Mouse (Mus musculus) neural tube, embryonic 11.5 days (tissue): ENCODE data around the gene Pramel6. TPM values are rescaled to one million over a fixed set of nuclear protein-coding genes. Genes with fewer than 3 reads are reported as not detected.
"Not testable (repeated sequence)": the region's sequence is repeated elsewhere in the genome, so short reads cannot be mapped to it uniquely, and the experiment has no call there.

Experiments used
- ATAC-seq: fragments of 200-750 bp; cut with Nextera tagmentation; 2 replicates; pipeline ENCODE4 v1.8.0; 2017; ENCODE audit warnings: moderate number of reproducible peaks, mild to moderate bottlenecking, moderate TSS enrichment, moderate library complexity; ENCODE audit not compliant: insufficient read depth, low FRiP score, low TSS enrichment
- DNase-seq: peaks from one replicate; pipeline ENCODE4 v3.0.0-alpha.2; 2015; ENCODE audit warnings: low spot score
- H3K27ac ChIP-seq: fragments of 300-500 bp; sonication (generic); 2 replicates; pipeline ENCODE4 v1.5.1; 2014; ENCODE audit warnings: low read depth, mild to moderate bottlenecking, low read length
- H3K27me3 ChIP-seq: fragments of 300-500 bp; sonication (generic); 2 replicates; pipeline ENCODE4 v1.6.1; 2014; ENCODE audit warnings: mild to moderate bottlenecking, low read length, mixed read lengths; ENCODE audit not compliant: control insufficient read depth, insufficient read depth
- H3K36me3 ChIP-seq: fragments of 300-500 bp; sonication (generic); 2 replicates; pipeline ENCODE4 v1.6.1; 2014; ENCODE audit warnings: mild to moderate bottlenecking, low read length, moderate library complexity, mixed read lengths; ENCODE audit not compliant: control insufficient read depth, insufficient read depth
- H3K4me1 ChIP-seq: fragments of 300-500 bp; sonication (generic); 2 replicates; pipeline ENCODE4 v1.6.1; 2014; ENCODE audit warnings: low read length, mixed read lengths; ENCODE audit not compliant: control insufficient read depth, insufficient read depth
- H3K4me2 ChIP-seq: fragments of 300-500 bp; sonication (generic); 2 replicates; pipeline ENCODE4 v1.6.1; 2014; ENCODE audit warnings: low read depth, mild to moderate bottlenecking, moderate library complexity
- H3K4me3 ChIP-seq: fragments of 300-500 bp; sonication (generic); 2 replicates; pipeline ENCODE4 v1.5.1; 2014; ENCODE audit warnings: low read depth, low read length
- H3K9ac ChIP-seq: fragments of 300-500 bp; sonication (generic); 2 replicates; pipeline ENCODE4 v1.6.1; 2014; ENCODE audit warnings: mild to moderate bottlenecking, low read length
- H3K9me3 ChIP-seq: fragments of 300-500 bp; sonication (generic); 2 replicates; pipeline ENCODE4 v1.6.1; 2016; ENCODE audit warnings: low read length; ENCODE audit not compliant: control insufficient read depth
- WGBS: fragments of 180-500 bp; shearing (Covaris S2); extraction: QIAGEN DNeasy Blood & Tissue Kit; methylation state at CpG from one replicate; pipeline ENCODE4 v1.1.7; 2014; 5-methylcytosine and 5-hydroxymethylcytosine counted together
- polyA plus RNA-seq: library from polyadenylated mRNA; unstranded; fragments of >200 nt; fragmentation: Nextera tagmentation; extraction: Ambion mirVana; gene quantifications from 2 replicates; pipeline ENCODE4 v1.2.1, GENCODE M21; 2014

Pramel6 gene
- polyA plus RNA-seq, 1 experiment from 2014 or later = not detected

DNA sequence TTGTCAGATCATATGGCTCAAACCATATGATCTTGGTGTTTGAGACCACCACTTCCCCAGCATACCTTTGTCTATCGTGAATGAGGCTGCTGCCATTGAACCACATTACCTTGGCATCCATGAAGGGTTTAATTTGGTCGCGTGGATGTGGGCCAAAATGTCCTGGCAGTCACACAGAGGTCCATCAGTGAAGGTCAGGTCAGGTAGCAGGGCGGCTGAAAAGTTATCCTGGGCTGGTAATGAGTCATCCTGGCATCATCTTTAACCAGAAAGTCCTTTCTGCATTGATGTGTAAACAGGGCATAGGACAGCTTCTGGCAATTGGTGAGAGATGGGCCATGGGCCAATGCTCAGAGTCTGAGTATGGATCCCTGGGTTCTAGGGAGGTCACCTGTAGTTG is 14.3 kb downstream of the Pramel6 start:
- Histone ChIP-seq H3K27ac (no peak overlapping the region), H3K4me2 (no peak overlapping the region), H3K27me3 (no peaks in the 10 kb centered on the region), H3K4me1 (no peaks in the 10 kb centered on the region), H3K9me3 (no peaks in the 10 kb centered on the region), H3K36me3 (no peaks in the 10 kb centered on the region), H3K9ac (no peak overlapping the region), H3K4me3 (no peak overlapping the region)
- ATAC-seq = no peak
- DNase-seq = no peak
- 83% methylated on average over 4 of the region's 4 CpGs for WGBS

DNA sequence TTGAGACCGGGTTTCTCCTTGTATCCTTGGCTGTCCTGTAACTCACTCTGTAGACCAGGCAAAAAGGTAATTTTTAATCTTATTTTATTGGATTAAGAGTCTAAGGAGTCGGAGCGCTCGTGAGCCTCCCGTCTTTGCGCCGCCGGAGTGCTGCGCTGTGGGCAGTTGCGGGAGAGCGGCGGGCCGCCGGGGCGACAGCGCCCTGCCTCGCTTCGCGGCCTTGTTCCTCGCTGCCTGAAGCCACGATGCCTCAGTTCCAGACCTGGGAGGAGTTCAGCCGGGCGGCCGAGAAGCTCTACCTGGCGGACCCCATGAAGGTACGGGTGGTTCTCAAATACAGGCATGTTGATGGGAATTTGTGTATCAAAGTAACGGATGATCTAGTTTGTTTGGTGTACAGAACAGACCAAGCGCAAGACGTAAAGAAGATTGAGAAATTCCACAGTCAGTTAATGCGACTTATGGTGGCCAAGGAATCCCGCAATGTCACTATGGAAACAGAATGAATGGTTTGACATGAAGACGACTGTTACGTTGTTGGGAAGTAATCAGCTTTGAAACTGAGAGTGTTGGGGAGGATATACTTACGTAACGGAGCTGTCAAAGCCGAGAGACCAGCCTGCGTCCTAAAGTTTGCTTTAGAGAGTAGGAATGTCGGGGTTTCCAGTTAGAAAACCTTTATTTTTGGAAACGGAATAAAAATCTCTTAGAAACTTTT is 19.7 kb downstream of the Pramel6 start:
- not testable (repeated sequence) for H3K27me3 ChIP-seq, H3K9ac ChIP-seq, H3K27ac ChIP-seq, H3K4me1 ChIP-seq, H3K4me3 ChIP-seq, H3K9me3 ChIP-seq, H3K36me3 ChIP-seq
- H3K4me2 ChIP-seq = peak overlapping the region; percentile 20; the same call in 1 of the 2 replicates
- WGBS = 31% methylated on average over 38 of the region's 39 CpGs
- DNase-seq (peak; percentile 36), ATAC-seq (peak; percentile 64; the same call in 1 of the 2 replicates)

GRCm38 (mm10) chr2:87531496-87531895 is 25.1 kb downstream of the Pramel6 start, which contains the start of gene Olfr153:
Gene Olfr153 (plus strand): TSS chr2:87531796.
- DNase-seq (no peak), ATAC-seq (no peak)
- H3K4me1 ChIP-seq = no peaks in the 10 kb centered on the region
- H3K9ac ChIP-seq = no peak within 1 kb of the TSS
- H3K27me3 ChIP-seq = no peaks in the 10 kb centered on the region
- H3K36me3 ChIP-seq = no peaks in the 10 kb centered on the region
- no peak within 1 kb of the TSS for H3K4me2 ChIP-seq
- no peak within 1 kb of the TSS for H3K4me3 ChIP-seq
- no peaks in the 10 kb centered on the region for H3K9me3 ChIP-seq
- H3K27ac ChIP-seq = no peak within 1 kb of the TSS

GRCm38 (mm10) chr2:87534826-87535225 is 28.5 kb downstream of the Pramel6 start:
- no peak for DNase-seq
- H3K27ac ChIP-seq = no peak overlapping the region
- no peaks in the 10 kb centered on the region for H3K27me3 ChIP-seq
- H3K36me3 ChIP-seq = no peaks in the 10 kb centered on the region
- no peaks in the 10 kb centered on the region for H3K4me1 ChIP-seq
- no peak overlapping the region for H3K4me3 ChIP-seq
- no peak overlapping the region for H3K9ac ChIP-seq
- 80% methylated on average over 2 of the region's 2 CpGs for WGBS
- ATAC-seq = no peak
- no peak overlapping the region for H3K4me2 ChIP-seq
- H3K9me3 ChIP-seq = no peaks in the 10 kb centered on the region

DNA sequence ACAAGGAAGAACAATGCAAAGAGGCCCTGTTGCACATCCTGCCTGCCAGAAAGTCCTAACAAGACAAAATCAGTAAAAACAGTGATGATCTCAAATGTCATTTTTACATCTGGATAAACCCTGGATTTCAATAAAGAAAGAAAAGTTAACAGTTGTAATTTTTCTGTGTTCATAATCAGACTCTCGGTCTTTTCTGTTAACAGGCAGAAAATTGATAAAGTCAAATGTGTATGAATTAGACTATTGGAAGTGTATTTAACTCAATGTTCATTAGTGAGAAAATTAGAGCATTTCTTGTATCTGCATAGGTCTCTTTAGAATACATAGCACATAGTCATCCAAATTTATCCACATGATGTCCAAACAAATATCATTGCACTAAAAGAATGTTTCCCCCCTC is 39.1 kb downstream of the Pramel6 start, which contains the start of gene Olfr1128:
TSS of gene Olfr1128 (minus strand) at position 101 of the 400 bp plus-strand sequence.
- ATAC-seq (no peak), DNase-seq (no peak)
- no peaks in the 10 kb centered on the region for H3K4me1 ChIP-seq
- H3K27ac ChIP-seq = no peak within 1 kb of the TSS
- no peaks in the 10 kb centered on the region for H3K9me3 ChIP-seq
- no peak within 1 kb of the TSS for H3K4me3 ChIP-seq
- H3K9ac ChIP-seq = no peak within 1 kb of the TSS
- H3K27me3 ChIP-seq = no peaks in the 10 kb centered on the region
- no peaks in the 10 kb centered on the region for H3K36me3 ChIP-seq
- no peak within 1 kb of the TSS for H3K4me2 ChIP-seq
- 88% methylated on average over 1 of the region's 1 CpGs for WGBS

Other genes with a start within 250 kb of the Pramel6 start
- not detected in 2 replicates for gene Olfr1116, start 239.0 kb upstream of the Pramel6 start, polyA plus RNA-seq
- gene Olfr1118, start 199.0 kb upstream of the Pramel6 start, polyA plus RNA-seq = not detected in 2 replicates
- gene Olfr1120, start 151.8 kb upstream of the Pramel6 start, polyA plus RNA-seq = not detected in 2 replicates
- gene Olfr1121, start 136.7 kb upstream of the Pramel6 start, polyA plus RNA-seq = not detected in 2 replicates
- not detected in 2 replicates for gene Olfr1122, start 120.7 kb upstream of the Pramel6 start, polyA plus RNA-seq
- gene Olfr1123, start 89.9 kb upstream of the Pramel6 start, polyA plus RNA-seq = not detected in 2 replicates
- not detected in 2 replicates for gene Olfr1124, start 76.3 kb upstream of the Pramel6 start, polyA plus RNA-seq
- gene Olfr1126, start 52.6 kb upstream of the Pramel6 start, polyA plus RNA-seq = not detected in 2 replicates
- gene Pramel7, start 9.5 kb upstream of the Pramel6 start, polyA plus RNA-seq = not detected in 2 replicates
- gene Olfr153, start 25.2 kb downstream of the Pramel6 start, polyA plus RNA-seq = not detected in 2 replicates
- not detected in 2 replicates for gene Olfr1128, start 39.0 kb downstream of the Pramel6 start, polyA plus RNA-seq
- not detected in 2 replicates for gene Olfr1129, start 67.3 kb downstream of the Pramel6 start, polyA plus RNA-seq
- not detected in 2 replicates for gene Olfr1130, start 99.6 kb downstream of the Pramel6 start, polyA plus RNA-seq
- not detected in 2 replicates for gene Olfr1131, start 120.5 kb downstream of the Pramel6 start, polyA plus RNA-seq
- not detected in 2 replicates for gene Olfr1132, start 131.0 kb downstream of the Pramel6 start, polyA plus RNA-seq
- not detected in 2 replicates for gene Olfr1133, start 140.8 kb downstream of the Pramel6 start, polyA plus RNA-seq
- gene Olfr1134, start 151.9 kb downstream of the Pramel6 start, polyA plus RNA-seq = not detected in 2 replicates
- not detected in 2 replicates for gene Olfr1135, start 167.1 kb downstream of the Pramel6 start, polyA plus RNA-seq
- not detected in 2 replicates for gene Olfr1136, start 187.4 kb downstream of the Pramel6 start, polyA plus RNA-seq
- gene Olfr1137, start 206.6 kb downstream of the Pramel6 start, polyA plus RNA-seq = not detected in 2 replicates
- gene Olfr1138, start 233.4 kb downstream of the Pramel6 start, polyA plus RNA-seq = not detected in 2 replicates
- not detected in 2 replicates for gene Olfr1140, start 237.2 kb downstream of the Pramel6 start, polyA plus RNA-seq
- not detected in 2 replicates for gene Olfr1141, start 247.4 kb downstream of the Pramel6 start, polyA plus RNA-seq